Mouse (Mus musculus): ENCODE results near the gene 2310057M21Rik.

- TF ChIP-seq CTCF (IDR thresholded peaks at IDR 0.05; ENCODE audit: borderline replicate concordance, control insufficient read depth, extremely low read depth, insufficient read depth, low read length, poor library complexity) (no peak), POLR2A (IDR thresholded peaks at IDR 0.05; ENCODE audit: control insufficient read depth, extremely low read depth, insufficient read depth, low read length, poor library complexity) (no peak)
These were observed 40.4 kb downstream of the 2310057M21Rik start, which contains the start of gene Cuzd1 for GRCm38 (mm10) chr7:131322192-131322591.
